Mouse (Mus musculus) hindlimb bud, embryonic 11.5 days (tissue): Measurements from ENCODE around the gene Olfr481.

ENCODE experiments used
- DNase-seq: peaks from one replicate; pipeline ENCODE4 v3.0.0-alpha.2; 2012; ENCODE audit warnings: low read depth, low spot score; ENCODE audit errors: extremely low spot score

The Olfr481 gene

DNA sequence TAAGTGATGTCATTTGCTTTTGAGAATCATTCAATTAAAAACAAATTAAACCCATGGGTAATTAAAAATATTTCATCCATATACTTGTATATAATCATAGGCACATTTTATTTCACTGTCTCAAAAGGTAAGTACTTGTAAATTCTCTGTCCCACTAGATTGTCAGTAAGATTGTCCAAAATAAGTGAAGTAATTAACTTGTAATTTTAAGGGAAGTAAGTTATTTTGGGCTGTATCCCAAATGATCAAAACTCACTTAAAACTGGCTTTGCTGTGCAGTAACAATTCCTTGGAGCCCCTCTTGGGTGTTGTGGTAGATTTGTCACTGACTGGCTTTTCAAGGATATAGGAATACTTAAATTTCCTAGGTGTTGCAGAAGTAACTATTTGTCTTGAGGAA lies at the start of gene Olfr481:
Gene Olfr481, plus strand, starts transcription at position 301 of the 400 bp plus-strand sequence.
- DNase-seq = no peak

- DNase-seq = no peak
These were observed 45.8 kb upstream of the Olfr481 start, which contains the start of gene Olfr478 for GRCm38 (mm10) chr7:108033889-108034288. Gene Olfr478, minus strand, starts transcription at chr7:108033989.

GRCm38 (mm10) chr7:108050393-108050792 lies 29.3 kb upstream of the Olfr481 start, which contains the start of gene Olfr479:
Gene Olfr479, plus strand, starts transcription at chr7:108050693.
- no peak for DNase-seq

- no peak for DNase-seq
These were observed 12.4 kb upstream of the Olfr481 start, which contains the start of gene Olfr480 for GRCm38 (mm10) chr7:108067246-108067645. Gene Olfr480, minus strand, starts transcription at chr7:108067346.

GRCm38 (mm10) chr7:108097486-108097885 lies 17.8 kb downstream of the Olfr481 start, which contains the start of gene Olfr482:
Gene Olfr482, minus strand, starts transcription at chr7:108097586.
- no peak for DNase-seq

GRCm38 (mm10) chr7:108100549-108100948 lies 20.9 kb downstream of the Olfr481 start, which contains the start of gene Olfr483:
Gene Olfr483, plus strand, starts transcription at chr7:108100849.
- no peak for DNase-seq

GRCm38 (mm10) chr7:108120681-108121080 lies 41.0 kb downstream of the Olfr481 start:
- DNase-seq = no peak

- no peak for DNase-seq
These were observed 41.8 kb downstream of the Olfr481 start for GRCm38 (mm10) chr7:108121416-108121815.

GRCm38 (mm10) chr7:108127349-108127748 lies 47.7 kb downstream of the Olfr481 start, which contains the start of gene Olfr484:
Gene Olfr484, minus strand, starts transcription at chr7:108127449.
- no peak for DNase-seq
